Mouse (Mus musculus) lung, embryonic 14.5 days (tissue): ENCODE data around the gene Slf2. TPM values are rescaled to one million over a fixed set of nuclear protein-coding genes. Genes with fewer than 3 reads are reported as not detected.

Experiments used
- ATAC-seq: fragments of 200-750 bp; cut with Nextera tagmentation; 2 replicates; pipeline ENCODE4 v1.8.0; 2017; ENCODE audit warnings: mild to moderate bottlenecking, moderate TSS enrichment, moderate library complexity; ENCODE audit not compliant: insufficient read depth
- DNase-seq: peaks from one replicate; pipeline ENCODE4 v3.0.0-alpha.2; 2015
- H3K27ac ChIP-seq: fragments of 300-500 bp; sonication (generic); 2 replicates; pipeline ENCODE4 v1.5.1; 2014; ENCODE audit warnings: low read depth, mild to moderate bottlenecking, moderate library complexity
- H3K27me3 ChIP-seq: fragments of 300-500 bp; sonication (generic); 2 replicates; pipeline ENCODE4 v1.6.1; 2014; ENCODE audit warnings: low read length, control low read depth; ENCODE audit not compliant: insufficient read depth
- H3K36me3 ChIP-seq: fragments of 300-500 bp; sonication (generic); 2 replicates; pipeline ENCODE4 v1.6.1; 2014; ENCODE audit warnings: control low read depth; ENCODE audit not compliant: insufficient read depth
- H3K4me1 ChIP-seq: fragments of 300-500 bp; sonication (generic); 2 replicates; pipeline ENCODE4 v1.6.1; 2014; ENCODE audit warnings: antibody characterized with exemption, control low read depth; ENCODE audit not compliant: insufficient read depth
- H3K4me2 ChIP-seq: fragments of 300-500 bp; sonication (generic); 2 replicates; pipeline ENCODE4 v1.6.1; 2014; ENCODE audit warnings: mild to moderate bottlenecking
- H3K4me3 ChIP-seq: fragments of 300-500 bp; sonication (generic); 2 replicates; pipeline ENCODE4 v1.5.1; 2014; ENCODE audit warnings: low read depth, low read length
- H3K9ac ChIP-seq: fragments of 300-500 bp; sonication (generic); 2 replicates; pipeline ENCODE4 v1.6.1; 2014
- H3K9me3 ChIP-seq: fragments of 300-500 bp; sonication (generic); 2 replicates; pipeline ENCODE4 v1.6.1; 2016; ENCODE audit warnings: low read depth, low read length, control low read depth
- CTCF ChIP-seq: IDR thresholded peaks from 2 replicates; pipeline ENCODE4 v1.5.1; 2016; ENCODE audit warnings: antibody characterized with exemption, low read depth
- WGBS: fragments of 180-500 bp; shearing (Covaris S2); extraction: QIAGEN DNeasy Blood & Tissue Kit; methylation state at CpG from one replicate; pipeline ENCODE4 v1.1.7; 2014; 5-methylcytosine and 5-hydroxymethylcytosine counted together
- polyA plus RNA-seq: library from polyadenylated mRNA; unstranded; fragments of >200 nt; fragmentation: Nextera tagmentation; extraction: Ambion mirVana; gene quantifications from 2 replicates; pipeline ENCODE4 v1.2.1, GENCODE M21; 2014

Slf2 gene
- polyA plus RNA-seq, result 40.6 and 43.9 TPM in 2 replicates

DNA sequence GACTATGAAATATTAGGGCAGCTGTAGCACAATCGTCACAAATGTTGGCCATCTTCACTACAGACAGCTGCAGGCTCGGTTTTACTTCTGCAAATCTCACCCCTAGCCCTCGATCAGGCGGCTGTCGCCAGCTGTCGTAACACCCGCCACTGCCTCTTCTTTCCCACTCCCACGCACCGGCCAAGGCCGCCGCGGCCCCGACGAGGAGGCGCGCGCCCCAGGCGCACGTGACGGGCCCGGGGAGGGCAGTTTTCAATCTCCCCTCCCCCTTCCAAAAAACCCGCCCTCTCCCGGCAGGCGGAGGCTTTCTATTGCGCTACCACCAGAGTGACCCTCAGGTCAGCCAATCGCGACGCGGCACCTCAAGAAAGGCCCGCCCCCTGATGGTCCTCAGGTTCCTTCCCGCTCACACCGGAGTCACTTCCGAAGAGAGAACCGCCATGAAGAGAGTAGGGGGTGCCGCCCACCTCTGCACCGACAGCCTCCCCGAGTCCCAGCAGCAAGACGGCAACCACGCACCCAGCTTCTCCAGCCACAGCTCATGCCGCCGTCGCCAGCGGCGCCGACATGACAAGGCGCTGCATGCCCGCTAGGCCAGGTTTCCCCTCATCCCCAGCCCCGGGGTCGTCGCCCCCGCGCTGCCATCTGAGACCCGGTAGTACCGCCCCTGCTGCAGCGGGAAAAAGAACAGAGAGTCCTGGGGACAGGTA is at the start of gene Slf2:
Slf2 (plus strand) TSS at position 408 of the 710 bp plus-strand sequence.
- 0 out of 2 replicates have a peak, but pooled peaks cover 3% of the 10 kb centered on the region for H3K4me1 ChIP-seq

DNA sequence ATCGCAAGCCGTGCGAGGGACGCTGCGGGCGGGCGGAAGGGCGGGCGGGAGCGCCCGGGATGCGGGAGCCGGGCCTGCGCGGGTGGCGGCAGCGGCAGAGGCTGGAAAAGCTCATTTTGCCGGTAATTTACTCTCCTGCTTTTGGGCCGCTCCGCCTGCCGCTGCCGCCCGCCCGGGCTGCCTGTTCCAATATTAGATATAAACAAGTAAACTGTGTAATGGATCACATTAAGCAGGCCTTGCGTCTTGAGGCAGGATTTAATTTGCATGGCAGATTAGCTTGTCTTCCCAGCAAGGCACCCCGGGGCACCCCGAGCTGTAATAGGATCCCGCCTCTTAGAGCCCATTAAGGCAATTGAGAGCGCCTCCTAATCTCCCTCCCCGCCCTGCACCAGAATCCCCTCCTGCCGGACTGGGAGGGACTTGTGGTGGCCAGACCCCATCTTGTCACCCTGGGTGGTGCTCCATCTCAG is 48.4 kb upstream of the Slf2 start:
- Histone ChIP-seq H3K27ac (no peak overlapping the region), H3K36me3 (no peaks in the 10 kb centered on the region), H3K4me2 (peak overlapping the region; percentile 66), H3K4me3 (peak overlapping the region; percentile 38), H3K9ac (peak overlapping the region; percentile 53), H3K27me3 (peaks cover 52% of the 10 kb centered on the region), H3K4me1 (no peaks in the 10 kb centered on the region), H3K9me3 (no peaks in the 10 kb centered on the region)
- ATAC-seq (peak; percentile 68; the same call in 1 of the 2 replicates), DNase-seq (peak; percentile 60)
- TF ChIP-seq CTCF, result no peak
- WGBS, result under 1% methylated on average over 31 of the region's 31 CpGs

More for the DNA sequence above, at the start of gene Slf2:
- under 1% methylated on average over 55 of the region's 55 CpGs for WGBS
- H3K9me3 ChIP-seq, result no peaks in the 10 kb centered on the region
- peak within 1 kb of the TSS; percentile 95 for H3K4me3 ChIP-seq
- peak within 1 kb of the TSS; percentile 85 for H3K4me2 ChIP-seq
- TF ChIP-seq CTCF, result peak; percentile 49
- peak; percentile 98 for ATAC-seq
- peaks cover 14% of the 10 kb centered on the region for H3K36me3 ChIP-seq
- H3K9ac ChIP-seq, result peak within 1 kb of the TSS; percentile 78
- no peaks in the 10 kb centered on the region for H3K27me3 ChIP-seq
- H3K27ac ChIP-seq, result peak within 1 kb of the TSS; percentile 88
- peak; percentile 99 for DNase-seq

DNA sequence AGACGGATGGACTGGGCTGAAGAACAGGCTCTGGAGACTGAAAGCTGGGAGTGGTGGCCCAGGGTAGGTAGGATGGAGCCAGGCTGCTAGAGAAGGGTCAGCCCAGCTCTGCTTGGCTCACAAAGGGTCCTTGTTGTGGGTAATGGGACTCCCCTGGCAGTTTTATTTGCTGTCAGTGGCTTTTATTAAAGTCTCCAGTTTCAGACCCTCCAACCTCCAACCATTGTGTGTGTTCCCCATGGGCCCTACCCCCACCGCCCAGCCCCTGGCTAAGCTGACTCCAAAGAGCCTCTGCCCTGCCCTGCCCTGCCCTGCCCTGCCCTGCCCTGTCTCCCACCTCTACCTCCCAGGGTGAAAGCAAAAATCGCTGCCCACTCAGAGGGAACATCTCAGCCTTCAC is 46.6 kb upstream of the Slf2 start:
- H3K27me3 ChIP-seq, result peaks cover 52% of the 10 kb centered on the region
- no peak overlapping the region for H3K4me3 ChIP-seq
- no peak overlapping the region for H3K27ac ChIP-seq
- 37% methylated on average over 3 of the region's 3 CpGs for WGBS
- no peak overlapping the region for H3K9ac ChIP-seq
- H3K4me1 ChIP-seq, result no peaks in the 10 kb centered on the region
- no peak for DNase-seq
- TF ChIP-seq CTCF, result no peak
- no peak for ATAC-seq
- H3K9me3 ChIP-seq, result no peaks in the 10 kb centered on the region
- no peak overlapping the region for H3K4me2 ChIP-seq
- no peaks in the 10 kb centered on the region for H3K36me3 ChIP-seq

DNA sequence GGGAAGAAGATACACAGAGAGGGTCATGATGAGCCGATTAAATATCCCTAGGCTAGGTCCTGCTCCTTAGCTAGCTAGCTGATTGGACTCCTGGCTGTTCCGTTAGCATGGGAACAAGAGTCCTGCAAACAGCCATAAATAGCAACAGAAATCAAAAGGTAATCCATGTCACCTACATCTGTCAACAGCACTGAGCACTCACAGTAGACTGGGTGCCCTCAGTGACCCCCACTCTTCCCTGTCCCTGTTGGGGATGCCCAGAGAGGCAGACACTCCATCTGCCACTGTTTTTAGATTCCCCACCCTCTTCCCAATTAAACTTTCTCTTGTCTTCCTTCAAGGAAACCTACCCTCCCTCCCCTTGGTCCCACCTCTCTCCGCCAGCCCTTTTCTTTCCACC is 44.5 kb upstream of the Slf2 start:
- DNase-seq, result no peak
- peaks cover 43% of the 10 kb centered on the region for H3K27me3 ChIP-seq
- WGBS, result 38% methylated on average over 3 of the region's 3 CpGs
- TF ChIP-seq CTCF, result no peak
- no peaks in the 10 kb centered on the region for H3K9me3 ChIP-seq
- no peaks in the 10 kb centered on the region for H3K36me3 ChIP-seq
- H3K4me2 ChIP-seq, result no peak overlapping the region
- H3K9ac ChIP-seq, result no peak overlapping the region
- H3K4me1 ChIP-seq, result peaks cover 2% of the 10 kb centered on the region; the same call in 1 of the 2 replicates
- no peak overlapping the region for H3K27ac ChIP-seq
- no peak overlapping the region for H3K4me3 ChIP-seq
- ATAC-seq, result no peak

DNA sequence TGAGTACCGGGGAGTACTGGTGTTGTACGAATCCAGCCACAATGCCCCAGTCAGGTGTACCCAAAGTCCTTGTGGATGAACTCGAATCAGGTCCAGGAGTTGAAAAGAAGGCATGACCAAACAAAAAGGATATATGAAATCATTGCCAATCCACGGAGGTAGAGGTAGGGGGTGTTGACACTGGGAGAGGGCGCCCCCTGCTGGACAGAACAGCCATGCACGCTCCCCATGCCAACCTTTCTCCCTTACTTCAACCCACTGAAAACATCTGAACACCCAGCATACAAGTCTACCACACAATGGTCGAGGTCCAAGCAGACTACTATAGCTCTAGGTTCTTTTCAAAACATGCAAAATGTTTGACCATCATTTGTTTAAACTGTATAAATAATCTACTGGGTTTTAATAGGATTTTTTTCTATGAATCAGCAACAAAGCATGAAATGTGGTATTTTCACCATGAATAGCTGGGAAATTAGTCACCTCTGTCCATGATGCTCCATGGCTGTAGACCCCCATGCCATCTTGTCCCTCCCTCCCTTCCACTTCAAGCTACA is 43.2 kb upstream of the Slf2 start:
- H3K4me3 ChIP-seq, result no peak overlapping the region
- no peak overlapping the region for H3K27ac ChIP-seq
- H3K27me3 ChIP-seq, result peaks cover 32% of the 10 kb centered on the region
- H3K36me3 ChIP-seq, result no peaks in the 10 kb centered on the region
- TF ChIP-seq CTCF, result peak; percentile 90
- WGBS, result 23% methylated on average over 7 of the region's 7 CpGs
- no peaks in the 10 kb centered on the region for H3K9me3 ChIP-seq
- ATAC-seq, result no peak
- H3K4me1 ChIP-seq, result peaks cover 2% of the 10 kb centered on the region; the same call in 1 of the 2 replicates
- H3K9ac ChIP-seq, result no peak overlapping the region
- DNase-seq, result peak; percentile 73
- no peak overlapping the region for H3K4me2 ChIP-seq

DNA sequence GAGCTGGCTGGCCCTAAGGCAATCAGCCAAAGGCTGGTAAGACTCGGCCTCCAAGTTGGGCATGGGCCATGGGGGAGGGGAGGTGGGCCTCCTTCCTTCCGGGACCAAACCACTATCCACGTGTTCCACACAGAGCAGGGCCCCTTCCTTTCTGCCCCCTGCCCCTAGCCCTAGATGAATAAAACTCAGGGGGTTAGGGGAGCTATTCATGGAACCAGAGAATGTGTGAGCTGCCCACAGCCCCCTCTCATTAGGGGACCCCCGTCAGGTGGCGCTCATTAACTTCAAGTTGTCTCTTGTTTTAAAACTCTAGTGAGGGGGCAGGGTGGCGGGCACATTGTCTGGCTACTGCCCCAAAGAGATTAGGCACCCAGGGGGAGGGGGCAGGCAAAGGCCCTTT is 41.4 kb upstream of the Slf2 start:
- DNase-seq (no peak), ATAC-seq (no peak)
- no peak for TF ChIP-seq CTCF
- Histone ChIP-seq H3K27ac (no peak overlapping the region), H3K4me1 (peaks cover 2% of the 10 kb centered on the region; the same call in 1 of the 2 replicates), H3K27me3 (peaks cover 22% of the 10 kb centered on the region), H3K9me3 (no peaks in the 10 kb centered on the region), H3K4me2 (no peak overlapping the region), H3K4me3 (no peak overlapping the region), H3K9ac (no peak overlapping the region), H3K36me3 (no peaks in the 10 kb centered on the region)
- WGBS, result 38% methylated on average over 6 of the region's 6 CpGs

DNA sequence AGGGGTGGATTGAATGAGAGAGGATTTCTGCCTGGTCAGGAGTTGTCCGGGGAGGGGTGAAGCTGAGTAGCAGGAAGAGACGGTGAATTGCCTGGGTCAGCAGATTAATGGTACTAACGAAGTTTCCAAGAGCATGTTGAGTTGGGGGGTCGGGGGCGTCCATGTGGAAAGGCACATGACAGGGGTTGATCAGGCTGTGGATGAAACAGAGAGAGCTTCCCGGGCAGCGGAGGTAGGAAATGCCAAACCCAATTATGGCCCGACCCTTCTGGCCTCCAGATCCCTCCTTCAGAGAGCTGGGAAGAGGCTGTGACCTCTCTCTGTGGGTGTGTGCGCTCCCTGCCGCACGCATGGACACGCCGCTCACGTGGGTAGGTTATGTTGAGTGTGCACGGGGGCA is 39.5 kb upstream of the Slf2 start:
- no peak for ATAC-seq
- no peaks in the 10 kb centered on the region for H3K9me3 ChIP-seq
- WGBS, result 49% methylated on average over 15 of the region's 15 CpGs
- H3K4me3 ChIP-seq, result no peak overlapping the region
- DNase-seq, result no peak
- H3K4me1 ChIP-seq, result peaks cover 2% of the 10 kb centered on the region; the same call in 1 of the 2 replicates
- no peak overlapping the region for H3K9ac ChIP-seq
- no peak overlapping the region for H3K27ac ChIP-seq
- peaks cover 19% of the 10 kb centered on the region; the same call in 1 of the 2 replicates for H3K27me3 ChIP-seq
- H3K36me3 ChIP-seq, result no peaks in the 10 kb centered on the region
- H3K4me2 ChIP-seq, result no peak overlapping the region
- TF ChIP-seq CTCF, result no peak
